Mouse (Mus musculus): ENCODE data around the gene Ldb2.

DNA sequence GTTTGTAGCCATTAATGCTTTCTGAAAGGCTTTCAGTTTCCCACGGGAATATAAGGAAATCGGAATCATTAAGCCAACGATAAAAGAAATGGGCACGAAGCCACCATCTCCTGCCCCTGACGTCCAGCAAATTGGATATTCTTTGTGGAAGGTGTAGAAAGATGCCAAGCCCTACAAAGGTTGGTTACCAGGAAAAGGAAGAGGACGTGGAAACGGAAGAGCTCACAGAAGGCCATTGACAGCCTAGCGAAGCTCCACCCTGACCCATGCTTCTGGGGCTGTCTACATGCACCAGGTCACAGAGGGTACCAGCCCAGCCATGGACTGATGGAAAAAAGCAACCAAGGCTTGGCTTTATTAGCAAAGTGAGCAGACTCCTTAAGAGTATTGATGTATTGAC, 31.0 kb downstream of the Ldb2 start:
- TF ChIP-seq CTCF (IDR thresholded peaks at IDR 0.05) = no peak
- TF ChIP-seq POLR2A (IDR thresholded peaks at IDR 0.05; ENCODE audit: insufficient read depth, low read depth, low read length) = no peak
